Mouse (Mus musculus) liver, postnatal 0 days (tissue): ENCODE measurements around the gene Snx1. TPM values are rescaled to one million over a fixed set of nuclear protein-coding genes. Genes with fewer than 3 reads are reported as not detected.

Experiments
- ATAC-seq: fragments of 200-750 bp; cut with Nextera tagmentation; 2 replicates; pipeline ENCODE4 v1.8.0; 2017; ENCODE audit warnings: mild to moderate bottlenecking, moderate library complexity
- DNase-seq: peaks from one replicate; pipeline ENCODE4 v3.0.0-alpha.2; 2016
- H3K27ac ChIP-seq: fragments of 300-500 bp; sonication (generic); 2 replicates; pipeline ENCODE4 v1.5.1; 2014; ENCODE audit warnings: antibody characterized with exemption, moderate library complexity, mild to moderate bottlenecking, low read depth
- H3K27me3 ChIP-seq: fragments of 300-500 bp; sonication (generic); 2 replicates; pipeline ENCODE4 v1.6.1; 2014; ENCODE audit warnings: low read length, control low read depth, mixed read lengths; ENCODE audit not compliant: insufficient read depth
- H3K36me3 ChIP-seq: fragments of 300-500 bp; sonication (generic); replicated peaks from 2 replicates; pipeline ENCODE4 v1.6.1; 2014; ENCODE audit warnings: mild to moderate bottlenecking, control low read depth, low read length, moderate library complexity, mixed read lengths; ENCODE audit not compliant: insufficient read depth
- H3K4me1 ChIP-seq: fragments of 300-500 bp; sonication (generic); 2 replicates; pipeline ENCODE4 v1.6.1; 2014; ENCODE audit warnings: antibody characterized with exemption, mild to moderate bottlenecking, control low read depth; ENCODE audit not compliant: insufficient read depth
- H3K4me2 ChIP-seq: fragments of 300-500 bp; sonication (generic); 2 replicates; pipeline ENCODE4 v1.6.1; 2014; ENCODE audit warnings: low read depth, mild to moderate bottlenecking, low read length, moderate library complexity, mixed read lengths
- H3K4me3 ChIP-seq: fragments of 300-500 bp; sonication (generic); 2 replicates; pipeline ENCODE4 v1.5.1; 2014; ENCODE audit warnings: low read depth, low read length
- H3K9ac ChIP-seq: fragments of 300-500 bp; sonication (generic); replicated peaks from 2 replicates; pipeline ENCODE4 v1.6.1; 2014; ENCODE audit warnings: mild to moderate bottlenecking, moderate library complexity
- H3K9me3 ChIP-seq: fragments of 300-500 bp; sonication (generic); 2 replicates; pipeline ENCODE4 v1.6.1; 2016; ENCODE audit warnings: mild to moderate bottlenecking, control low read depth, low read length, mixed read lengths
- CTCF ChIP-seq: sonication (generic); IDR thresholded peaks from 2 replicates; pipeline ENCODE4 v1.5.1; 2016; ENCODE audit warnings: antibody characterized with exemption, low read depth
- EP300 ChIP-seq: IDR thresholded peaks from 2 replicates; pipeline ENCODE4 v1.6.1; 2016; ENCODE audit warnings: antibody characterized with exemption, low read depth, mild to moderate bottlenecking
- WGBS: fragments of 180-500 bp; shearing (Covaris S2); extraction: QIAGEN DNeasy Blood & Tissue Kit; methylation state at CpG from one replicate; pipeline ENCODE4 v1.1.7; 2014; ENCODE audit not compliant: insufficient replicate concordance; 5-methylcytosine and 5-hydroxymethylcytosine counted together
- polyA plus RNA-seq: library from polyadenylated mRNA; unstranded; fragments of >200 nt; fragmentation: Nextera tagmentation; extraction: Ambion mirVana; gene quantifications from 2 replicates; pipeline ENCODE4 v1.2.1, GENCODE M21; 2015

Gene Snx1
- polyA plus RNA-seq, 1 experiment from 2014 or later, result 34.5 TPM

- H3K4me2 ChIP-seq, result no peak overlapping the region
- ATAC-seq (no peak), DNase-seq (no peak)
- peaks cover 9% of the 10 kb centered on the region; the same call in 1 of the 2 replicates for H3K36me3 ChIP-seq
- no peaks in the 10 kb centered on the region for H3K9me3 ChIP-seq
- no peak for TF ChIP-seq EP300
- TF ChIP-seq CTCF, result no peak
- H3K27me3 ChIP-seq, result no peaks in the 10 kb centered on the region
- H3K4me1 ChIP-seq, result no peaks in the 10 kb centered on the region
- WGBS, result 84% methylated on average over 4 of the region's 4 CpGs
- H3K9ac ChIP-seq, result no peak overlapping the region
- H3K4me3 ChIP-seq, result no peak overlapping the region
- no peak overlapping the region for H3K27ac ChIP-seq
These were observed 87.1 kb downstream of the Snx1 start for GRCm38 (mm10) chr9:66039290-66039689.

- no peak for TF ChIP-seq CTCF
- no peak for TF ChIP-seq EP300
- Histone ChIP-seq H3K4me3 (no peak overlapping the region), H3K4me2 (no peak overlapping the region), H3K9me3 (no peaks in the 10 kb centered on the region), H3K27ac (no peak overlapping the region), H3K4me1 (no peaks in the 10 kb centered on the region), H3K27me3 (no peaks in the 10 kb centered on the region), H3K9ac (no peak overlapping the region), H3K36me3 (peaks cover 9% of the 10 kb centered on the region; the same call in 1 of the 2 replicates)
- ATAC-seq, result no peak
- 95% methylated on average over 4 of the region's 4 CpGs for WGBS
- DNase-seq, result no peak
These were observed 87.8 kb downstream of the Snx1 start for GRCm38 (mm10) chr9:66038581-66038980.

Other genes starting within 250 kb of the Snx1 start
- 55.8 and 61.7 TPM in 2 replicates for gene Pclaf, start 236.3 kb downstream of the Snx1 start, polyA plus RNA-seq
- gene Trip4, start 217.8 kb downstream of the Snx1 start, polyA plus RNA-seq, result 6.8 and 8.7 TPM in 2 replicates
- 1.9 and 2.0 TPM in 2 replicates for gene Csnk1g1, start 217.7 kb downstream of the Snx1 start, polyA plus RNA-seq
- 368 and 376 TPM in 2 replicates for gene Ppib, start 66.4 kb downstream of the Snx1 start, polyA plus RNA-seq
- 13.4 and 13.7 TPM in 2 replicates for gene Snx22, start 56.9 kb downstream of the Snx1 start, polyA plus RNA-seq
- 122 and 133 TPM in 2 replicates for gene Ciao2a, start within 50 bp of the Snx1 start, polyA plus RNA-seq
- 21.6 and 23.4 TPM in 2 replicates for gene Dapk2, start 31.6 kb upstream of the Snx1 start, polyA plus RNA-seq
- gene Herc1, start 223.9 kb upstream of the Snx1 start, polyA plus RNA-seq, result 11.9 and 13.9 TPM in 2 replicates